Mouse (Mus musculus) forebrain, embryonic 10.5 days (tissue): ENCODE measurements around the gene Abo. TPM values are rescaled to one million over a fixed set of nuclear protein-coding genes. Genes with fewer than 3 reads are reported as not detected.

Experiments
- DNase-seq: peaks from one replicate; pipeline ENCODE4 v3.0.0-alpha.2; 2017; ENCODE audit warnings: low spot score; ENCODE audit errors: extremely low spot score
- H3K27ac ChIP-seq: fragments of 300-500 bp; sonication (generic); 2 replicates; pipeline ENCODE4 v1.5.1; 2016; ENCODE audit warnings: mild to moderate bottlenecking
- H3K27me3 ChIP-seq: fragments of 300-500 bp; sonication (generic); 2 replicates; pipeline ENCODE4 v1.6.1; 2016; ENCODE audit warnings: mild to moderate bottlenecking; ENCODE audit not compliant: poor library complexity, severe bottlenecking
- H3K36me3 ChIP-seq: fragments of 300-500 bp; sonication (generic); replicated peaks from 2 replicates; pipeline ENCODE4 v1.6.1; 2016; ENCODE audit warnings: mild to moderate bottlenecking, moderate library complexity
- H3K4me1 ChIP-seq: fragments of 300-500 bp; sonication (generic); 2 replicates; pipeline ENCODE4 v1.6.1; 2016
- H3K4me3 ChIP-seq: fragments of 300-500 bp; sonication (generic); 2 replicates; pipeline ENCODE4 v1.5.1; 2016; ENCODE audit warnings: mild to moderate bottlenecking, moderate library complexity
- H3K9me3 ChIP-seq: fragments of 300-500 bp; sonication (generic); 2 replicates; pipeline ENCODE4 v1.6.1; 2016; ENCODE audit warnings: mild to moderate bottlenecking, moderate library complexity
- WGBS: fragments of 180-500 bp; shearing (Covaris S2); methylation state at CpG from one replicate; pipeline ENCODE4 v1.1.7; 2016; 5-methylcytosine and 5-hydroxymethylcytosine counted together
- polyA plus RNA-seq: library from polyadenylated mRNA; unstranded; fragments of >200 nt; fragmentation: Nextera tagmentation; extraction: Ambion mirVana; gene quantifications from 2 replicates; pipeline ENCODE4 v1.2.1, GENCODE M21; 2016

Gene Abo
- not detected in 2 replicates for polyA plus RNA-seq

- WGBS: 74% methylated on average over 3 of the region's 3 CpGs
- H3K27me3 ChIP-seq: no peaks in the 10 kb centered on the region
- H3K27ac ChIP-seq: no peak within 1 kb of the TSS
- no peak within 1 kb of the TSS for H3K4me3 ChIP-seq
- no peaks in the 10 kb centered on the region for H3K9me3 ChIP-seq
- no peaks in the 10 kb centered on the region for H3K36me3 ChIP-seq
- no peaks in the 10 kb centered on the region for H3K4me1 ChIP-seq
- no peak for DNase-seq
These were observed at the start of gene Abo for GRCm38 (mm10) chr2:26864879-26865278. TSS of gene Abo (minus strand) at chr2:26864979.

GRCm38 (mm10) chr2:26914148-26914941, 49.6 kb upstream of the Abo start:
- H3K4me1 ChIP-seq: peaks cover 68% of the 10 kb centered on the region
- peaks cover 62% of the 10 kb centered on the region for H3K36me3 ChIP-seq
- no peaks in the 10 kb centered on the region for H3K27me3 ChIP-seq
- no peak for DNase-seq
- no peak overlapping the region for H3K27ac ChIP-seq
- WGBS: 69% methylated on average over 8 of the region's 8 CpGs
- peak overlapping the region; percentile 73 for H3K4me3 ChIP-seq
- H3K9me3 ChIP-seq: no peaks in the 10 kb centered on the region

- WGBS: 84% methylated on average over 17 of the region's 17 CpGs
- H3K27ac ChIP-seq: no peak overlapping the region
- H3K36me3 ChIP-seq: peaks cover 59% of the 10 kb centered on the region
- H3K4me1 ChIP-seq: peaks cover 76% of the 10 kb centered on the region
- peak overlapping the region; percentile 73; the same call in 1 of the 2 replicates for H3K4me3 ChIP-seq
- no peak for DNase-seq
- H3K27me3 ChIP-seq: no peaks in the 10 kb centered on the region
- no peaks in the 10 kb centered on the region for H3K9me3 ChIP-seq
These were observed 48.8 kb upstream of the Abo start for GRCm38 (mm10) chr2:26913416-26914147.

GRCm38 (mm10) chr2:26912253-26912770, 47.5 kb upstream of the Abo start:
- Histone ChIP-seq H3K27me3 (no peaks in the 10 kb centered on the region), H3K4me3 (peak overlapping the region; percentile 91), H3K36me3 (peaks cover 59% of the 10 kb centered on the region), H3K27ac (peak overlapping the region; percentile 92; the same call in 1 of the 2 replicates), H3K9me3 (no peaks in the 10 kb centered on the region), H3K4me1 (peaks cover 75% of the 10 kb centered on the region)
- DNase-seq: no peak
- WGBS: 75% methylated on average over 5 of the region's 5 CpGs

GRCm38 (mm10) chr2:26910994-26911765, 46.4 kb upstream of the Abo start:
- H3K9me3 ChIP-seq: no peaks in the 10 kb centered on the region
- peaks cover 68% of the 10 kb centered on the region for H3K36me3 ChIP-seq
- peak overlapping the region; percentile 92 for H3K27ac ChIP-seq
- H3K27me3 ChIP-seq: no peaks in the 10 kb centered on the region
- H3K4me3 ChIP-seq: peak overlapping the region; percentile 91
- under 1% methylated on average over 37 of the region's 37 CpGs for WGBS
- peak; percentile 64 for DNase-seq
- peaks cover 63% of the 10 kb centered on the region for H3K4me1 ChIP-seq

GRCm38 (mm10) chr2:26910124-26910993, 45.6 kb upstream of the Abo start, which contains the start of the genes Med22 and Rpl7a:
TSS of gene Med22 (minus strand) at chr2:26910677.
TSS of gene Rpl7a (plus strand) at chr2:26910764.
- peaks cover 55% of the 10 kb centered on the region for H3K4me1 ChIP-seq
- H3K4me3 ChIP-seq: peak within 1 kb of the TSS; percentile 91
- H3K9me3 ChIP-seq: no peaks in the 10 kb centered on the region
- WGBS: under 1% methylated on average over 74 of the region's 74 CpGs
- peaks cover 76% of the 10 kb centered on the region for H3K36me3 ChIP-seq
- peak; percentile 98 for DNase-seq
- no peaks in the 10 kb centered on the region for H3K27me3 ChIP-seq
- H3K27ac ChIP-seq: peak within 1 kb of the TSS; percentile 92

GRCm38 (mm10) chr2:26909387-26909784, 44.6 kb upstream of the Abo start:
- Histone ChIP-seq H3K4me1 (peaks cover 47% of the 10 kb centered on the region), H3K27me3 (no peaks in the 10 kb centered on the region), H3K4me3 (peak overlapping the region; percentile 91), H3K36me3 (peaks cover 80% of the 10 kb centered on the region), H3K9me3 (no peaks in the 10 kb centered on the region), H3K27ac (peak overlapping the region; percentile 92)
- DNase-seq: no peak

GRCm38 (mm10) chr2:26908710-26909386, 44.1 kb upstream of the Abo start:
- H3K27ac ChIP-seq: peak overlapping the region; percentile 60; the same call in 1 of the 2 replicates
- H3K4me3 ChIP-seq: peak overlapping the region; percentile 91
- H3K27me3 ChIP-seq: no peaks in the 10 kb centered on the region
- H3K4me1 ChIP-seq: peaks cover 50% of the 10 kb centered on the region
- WGBS: 87% methylated on average over 18 of the region's 18 CpGs
- DNase-seq: no peak
- no peaks in the 10 kb centered on the region for H3K9me3 ChIP-seq
- H3K36me3 ChIP-seq: peaks cover 78% of the 10 kb centered on the region

- DNase-seq: no peak
- peaks cover 61% of the 10 kb centered on the region for H3K36me3 ChIP-seq
- H3K4me3 ChIP-seq: no peak overlapping the region
- 71% methylated on average over 4 of the region's 4 CpGs for WGBS
- no peaks in the 10 kb centered on the region for H3K9me3 ChIP-seq
- H3K4me1 ChIP-seq: peaks cover 46% of the 10 kb centered on the region
- no peaks in the 10 kb centered on the region for H3K27me3 ChIP-seq
- H3K27ac ChIP-seq: no peak overlapping the region
These were observed 42.3 kb upstream of the Abo start for GRCm38 (mm10) chr2:26907109-26907508.

GRCm38 (mm10) chr2:26906431-26906830, 41.7 kb upstream of the Abo start:
- no peak overlapping the region for H3K4me3 ChIP-seq
- no peaks in the 10 kb centered on the region for H3K27me3 ChIP-seq
- peaks cover 54% of the 10 kb centered on the region for H3K36me3 ChIP-seq
- WGBS: 91% methylated on average over 3 of the region's 3 CpGs
- no peaks in the 10 kb centered on the region for H3K9me3 ChIP-seq
- H3K27ac ChIP-seq: no peak overlapping the region
- H3K4me1 ChIP-seq: peaks cover 46% of the 10 kb centered on the region
- DNase-seq: no peak

GRCm38 (mm10) chr2:26905936-26906335, 41.2 kb upstream of the Abo start:
- Histone ChIP-seq H3K27me3 (no peaks in the 10 kb centered on the region), H3K4me1 (peaks cover 51% of the 10 kb centered on the region), H3K36me3 (peaks cover 50% of the 10 kb centered on the region), H3K9me3 (no peaks in the 10 kb centered on the region), H3K4me3 (no peak overlapping the region), H3K27ac (no peak overlapping the region)
- no peak for DNase-seq
- 88% methylated on average over 2 of the region's 2 CpGs for WGBS
